Mouse (Mus musculus) heart, embryonic 11.5 days (tissue): ENCODE data around the gene Tmem37. TPM values are rescaled to one million over a fixed set of nuclear protein-coding genes. Genes with fewer than 3 reads are reported as not detected.

Experiments used
- ATAC-seq: fragments of 200-750 bp; cut with Nextera tagmentation; replicated peaks from 2 replicates; pipeline ENCODE4 v1.8.0; 2017; ENCODE audit warnings: moderate library complexity; ENCODE audit not compliant: insufficient number of reproducible peaks, low FRiP score, low TSS enrichment
- H3K27ac ChIP-seq: fragments of 300-500 bp; sonication (generic); 2 replicates; pipeline ENCODE4 v1.5.1; 2014; ENCODE audit warnings: mild to moderate bottlenecking, low read depth, low read length
- H3K27me3 ChIP-seq: fragments of 300-500 bp; sonication (generic); 2 replicates; pipeline ENCODE4 v1.6.1; 2014; ENCODE audit warnings: mild to moderate bottlenecking, low read length, mixed read lengths; ENCODE audit not compliant: control insufficient read depth, insufficient read depth
- H3K36me3 ChIP-seq: fragments of 300-500 bp; sonication (generic); 2 replicates; pipeline ENCODE4 v1.6.1; 2014; ENCODE audit warnings: mild to moderate bottlenecking, low read length, moderate library complexity, mixed read lengths; ENCODE audit not compliant: control insufficient read depth, insufficient read depth
- H3K4me1 ChIP-seq: fragments of 300-500 bp; sonication (generic); 2 replicates; pipeline ENCODE4 v1.6.1; 2014; ENCODE audit warnings: low read length; ENCODE audit not compliant: control insufficient read depth, insufficient read depth
- H3K4me2 ChIP-seq: fragments of 300-500 bp; sonication (generic); 2 replicates; pipeline ENCODE4 v1.6.1; 2014; ENCODE audit warnings: mild to moderate bottlenecking, moderate library complexity
- H3K4me3 ChIP-seq: fragments of 300-500 bp; sonication (generic); 2 replicates; pipeline ENCODE4 v1.5.1; 2014; ENCODE audit warnings: low read depth, low read length
- H3K9ac ChIP-seq: fragments of 300-500 bp; sonication (generic); 2 replicates; pipeline ENCODE4 v1.6.1; 2014; ENCODE audit warnings: mild to moderate bottlenecking, low read depth, low read length, moderate library complexity
- H3K9me3 ChIP-seq: fragments of 300-500 bp; sonication (generic); replicated peaks from 2 replicates; pipeline ENCODE4 v1.6.1; 2016; ENCODE audit warnings: low read length; ENCODE audit not compliant: control insufficient read depth
- WGBS: fragments of 180-500 bp; shearing (Covaris S2); extraction: QIAGEN DNeasy Blood & Tissue Kit; methylation state at CpG from one replicate; pipeline ENCODE4 v1.1.7; 2014; ENCODE audit not compliant: insufficient replicate concordance; 5-methylcytosine and 5-hydroxymethylcytosine counted together
- polyA plus RNA-seq: library from polyadenylated mRNA; unstranded; fragments of >200 nt; fragmentation: Nextera tagmentation; extraction: Ambion mirVana; gene quantifications from 2 replicates; pipeline ENCODE4 v1.2.1, GENCODE M21; 2014

Gene Tmem37
- polyA plus RNA-seq, 1 experiment from 2014 or later, result 19.1 TPM

GRCm38 (mm10) chr1:120116106-120116505, 42.2 kb upstream of the Tmem37 start:
- WGBS, result 68% methylated on average over 11 of the region's 11 CpGs
- H3K4me1 ChIP-seq, result peaks cover 21% of the 10 kb centered on the region
- H3K4me2 ChIP-seq, result no peak overlapping the region
- no peaks in the 10 kb centered on the region for H3K9me3 ChIP-seq
- no peaks in the 10 kb centered on the region for H3K27me3 ChIP-seq
- H3K4me3 ChIP-seq, result no peak overlapping the region
- H3K9ac ChIP-seq, result no peak overlapping the region
- peak overlapping the region; percentile 60 for H3K27ac ChIP-seq
- no peak for ATAC-seq
- peaks cover 31% of the 10 kb centered on the region for H3K36me3 ChIP-seq

DNA sequence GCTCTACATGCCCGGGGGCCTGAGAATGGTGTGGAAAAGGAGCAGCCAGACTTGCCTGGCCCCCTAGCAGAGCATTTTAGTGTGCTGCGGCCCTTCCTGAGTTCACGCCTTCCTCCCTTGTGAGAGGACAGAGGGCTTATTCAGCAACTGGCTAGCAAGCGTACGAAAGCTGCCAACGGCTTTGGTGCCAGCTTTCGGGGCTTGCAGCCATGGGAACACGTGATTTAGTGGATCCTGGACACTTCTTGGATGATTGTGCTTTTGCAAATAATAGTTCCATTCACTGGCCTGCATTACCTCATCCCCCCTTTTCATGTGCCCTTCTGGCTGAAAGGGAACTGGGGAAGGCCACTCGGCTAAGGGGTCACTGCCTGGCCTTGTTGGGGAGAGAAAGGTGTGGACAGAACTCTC, 41.8 kb upstream of the Tmem37 start:
- H3K4me1 ChIP-seq, result peaks cover 21% of the 10 kb centered on the region
- no peaks in the 10 kb centered on the region for H3K27me3 ChIP-seq
- no peak overlapping the region for H3K4me2 ChIP-seq
- peaks cover 31% of the 10 kb centered on the region for H3K36me3 ChIP-seq
- no peak overlapping the region for H3K9ac ChIP-seq
- no peaks in the 10 kb centered on the region for H3K9me3 ChIP-seq
- ATAC-seq, result no peak
- peak overlapping the region; percentile 60 for H3K27ac ChIP-seq
- H3K4me3 ChIP-seq, result no peak overlapping the region
- 76% methylated on average over 9 of the region's 9 CpGs for WGBS

GRCm38 (mm10) chr1:120112251-120113187, 38.6 kb upstream of the Tmem37 start:
- H3K4me1 ChIP-seq, result no peaks in the 10 kb centered on the region
- H3K27me3 ChIP-seq, result no peaks in the 10 kb centered on the region
- 76% methylated on average over 12 of the region's 12 CpGs for WGBS
- H3K4me3 ChIP-seq, result no peak overlapping the region
- no peak overlapping the region for H3K27ac ChIP-seq
- no peak overlapping the region for H3K9ac ChIP-seq
- H3K9me3 ChIP-seq, result no peaks in the 10 kb centered on the region
- H3K4me2 ChIP-seq, result no peak overlapping the region
- H3K36me3 ChIP-seq, result peaks cover 31% of the 10 kb centered on the region
- no peak for ATAC-seq

- Histone ChIP-seq H3K4me1 (no peaks in the 10 kb centered on the region), H3K27me3 (no peaks in the 10 kb centered on the region), H3K9me3 (no peaks in the 10 kb centered on the region), H3K36me3 (peaks cover 31% of the 10 kb centered on the region), H3K4me2 (no peak overlapping the region), H3K27ac (no peak overlapping the region), H3K9ac (no peak overlapping the region), H3K4me3 (no peak overlapping the region)
- ATAC-seq, result no peak
- WGBS, result 91% methylated on average over 8 of the region's 8 CpGs
These were observed 37.9 kb upstream of the Tmem37 start for GRCm38 (mm10) chr1:120111766-120112165.

GRCm38 (mm10) chr1:120109741-120110432, 36.0 kb upstream of the Tmem37 start:
- Histone ChIP-seq H3K27me3 (no peaks in the 10 kb centered on the region), H3K4me3 (no peak overlapping the region), H3K9me3 (no peaks in the 10 kb centered on the region), H3K36me3 (peaks cover 17% of the 10 kb centered on the region), H3K4me2 (no peak overlapping the region), H3K27ac (no peak overlapping the region), H3K9ac (no peak overlapping the region), H3K4me1 (no peaks in the 10 kb centered on the region)
- no peak for ATAC-seq
- 86% methylated on average over 19 of the region's 19 CpGs for whole genome bisulfite sequencing

DNA sequence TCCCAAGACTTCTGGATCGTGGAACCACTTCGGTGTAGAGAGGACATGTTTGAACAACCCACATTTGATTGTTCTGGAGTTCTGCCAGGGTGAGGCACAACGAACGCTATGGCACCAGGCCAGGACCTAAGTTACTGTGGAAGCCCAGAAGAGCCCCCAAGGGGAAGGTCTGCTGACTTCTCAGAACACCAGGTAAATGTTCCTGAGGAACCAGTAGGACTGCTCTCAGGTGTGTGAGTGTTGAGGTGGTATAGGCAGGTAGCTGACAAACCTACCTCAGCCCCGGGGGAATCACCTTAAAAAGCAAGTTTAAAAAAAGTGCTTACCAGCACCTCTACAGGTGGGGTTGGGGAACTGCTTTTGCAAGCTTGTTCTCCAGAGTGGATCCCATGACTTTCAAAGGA, 31.7 kb upstream of the Tmem37 start:
- H3K9ac ChIP-seq, result no peak overlapping the region
- no peaks in the 10 kb centered on the region for H3K9me3 ChIP-seq
- H3K36me3 ChIP-seq, result no peaks in the 10 kb centered on the region
- H3K4me2 ChIP-seq, result no peak overlapping the region
- H3K27ac ChIP-seq, result no peak overlapping the region
- no peaks in the 10 kb centered on the region for H3K4me1 ChIP-seq
- 69% methylated on average over 5 of the region's 5 CpGs for WGBS
- H3K4me3 ChIP-seq, result no peak overlapping the region
- no peak for ATAC-seq
- no peaks in the 10 kb centered on the region for H3K27me3 ChIP-seq

DNA sequence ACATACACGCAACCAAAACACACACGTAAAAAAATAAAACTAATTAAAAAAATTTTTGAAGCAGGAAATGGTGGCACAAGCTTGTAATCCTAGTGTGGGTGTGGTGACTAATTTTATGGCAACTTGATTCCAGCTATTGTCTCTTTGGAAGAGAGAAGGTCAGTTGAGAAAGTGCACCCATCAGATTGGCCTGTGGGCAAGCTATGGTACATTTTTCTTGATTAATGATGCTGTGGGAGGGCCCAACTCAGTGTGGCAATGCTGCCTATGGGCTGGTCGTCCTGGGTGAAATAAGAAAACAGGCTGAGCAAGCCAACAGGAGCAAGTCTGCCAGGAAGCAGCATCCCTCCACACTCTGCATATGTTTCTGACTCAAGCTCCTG, 27.3 kb upstream of the Tmem37 start:
- H3K36me3 ChIP-seq, result no peaks in the 10 kb centered on the region
- H3K4me2 ChIP-seq, result no peak overlapping the region
- H3K9ac ChIP-seq, result no peak overlapping the region
- H3K4me1 ChIP-seq, result no peaks in the 10 kb centered on the region
- no peaks in the 10 kb centered on the region for H3K9me3 ChIP-seq
- no peaks in the 10 kb centered on the region for H3K27me3 ChIP-seq
- no peak for ATAC-seq
- no peak overlapping the region for H3K27ac ChIP-seq
- WGBS, result 86% methylated on average over 3 of the region's 3 CpGs
- H3K4me3 ChIP-seq, result no peak overlapping the region

- no peak for ATAC-seq
- H3K36me3 ChIP-seq, result no peaks in the 10 kb centered on the region
- H3K4me2 ChIP-seq, result no peak overlapping the region
- 74% methylated on average over 8 of the region's 8 CpGs for WGBS
- H3K9me3 ChIP-seq, result no peaks in the 10 kb centered on the region
- no peak overlapping the region for H3K9ac ChIP-seq
- no peak overlapping the region for H3K27ac ChIP-seq
- H3K27me3 ChIP-seq, result no peaks in the 10 kb centered on the region
- H3K4me1 ChIP-seq, result no peaks in the 10 kb centered on the region
- no peak overlapping the region for H3K4me3 ChIP-seq
These were observed 26.8 kb upstream of the Tmem37 start for GRCm38 (mm10) chr1:120100456-120101226.
